Mouse (Mus musculus): ENCODE results near the gene Arhgef2. TPM values are rescaled to one million over a fixed set of nuclear protein-coding genes. Genes with fewer than 3 reads are reported as not detected.

Arhgef2 gene
- total and polyA plus RNA-seq, 2 experiments from 2014 or later, result 46.8 to 80.3 TPM

GRCm38 (mm10) chr3:88615902-88616391, 10.2 kb downstream of the Arhgef2 start:
- Histone ChIP-seq H3K9me3 (ENCODE audit: low read length) (no peaks in the 10 kb centered on the region), H3K4me2 (ENCODE audit: low read depth, low read length, poor library complexity, severe bottlenecking) (peak overlapping the region; percentile 18; the same call in 1 of the 2 replicates), H3K4me1 (ENCODE audit: insufficient read depth, low read length) (0 out of 2 replicates have a peak, but pooled peaks cover 4% of the 10 kb centered on the region), H3K27me3 (ENCODE audit: insufficient read depth, low read length) (no peaks in the 10 kb centered on the region), H3K4me3 (ENCODE audit: low read depth, low read length) (no peak overlapping the region), H3K27ac (ENCODE audit: low read depth, low read length) (no peak overlapping the region), H3K9ac (replicated peaks; ENCODE audit: low read length, poor library complexity, severe bottlenecking) (no peak overlapping the region), H3K36me3 (ENCODE audit: insufficient read depth, low read length) (no peaks in the 10 kb centered on the region)
- 32% methylated on average over 9 of the region's 9 CpGs for WGBS
- ATAC-seq (ENCODE audit: low FRiP score) (0 out of 2 replicates have a peak, but pooled peaks have one; percentile 52), DNase-seq (ENCODE audit: low spot score) (peak; percentile 49)
- TF ChIP-seq CTCF (IDR thresholded peaks at IDR 0.05), result no peak

GRCm38 (mm10) chr3:88616951-88617500, 11.3 kb downstream of the Arhgef2 start:
- Histone ChIP-seq H3K36me3 (ENCODE audit: insufficient read depth, low read length) (no peaks in the 10 kb centered on the region), H3K4me1 (ENCODE audit: insufficient read depth, low read length) (0 out of 2 replicates have a peak, but pooled peaks cover 4% of the 10 kb centered on the region), H3K9me3 (ENCODE audit: low read length) (no peaks in the 10 kb centered on the region), H3K9ac (replicated peaks; ENCODE audit: low read length, poor library complexity, severe bottlenecking) (no peak overlapping the region), H3K27me3 (ENCODE audit: insufficient read depth, low read length) (no peaks in the 10 kb centered on the region), H3K4me3 (ENCODE audit: low read depth, low read length) (no peak overlapping the region), H3K4me2 (ENCODE audit: low read depth, low read length, poor library complexity, severe bottlenecking) (no peak overlapping the region), H3K27ac (ENCODE audit: low read depth, low read length) (no peak overlapping the region)
- TF ChIP-seq CTCF (IDR thresholded peaks at IDR 0.05), result no peak
- DNase-seq (ENCODE audit: low spot score) (no peak), ATAC-seq (ENCODE audit: low FRiP score) (no peak)
- WGBS, result 78% methylated on average over 3 of the region's 3 CpGs

- no peak for ATAC-seq (ENCODE audit: low FRiP score)
- WGBS, result 84% methylated on average over 8 of the region's 8 CpGs
- Histone ChIP-seq H3K9me3 (ENCODE audit: low read length) (no peaks in the 10 kb centered on the region), H3K4me3 (ENCODE audit: low read depth, low read length) (no peak overlapping the region), H3K36me3 (ENCODE audit: insufficient read depth, low read length) (no peaks in the 10 kb centered on the region), H3K4me2 (ENCODE audit: low read depth, low read length, poor library complexity, severe bottlenecking) (no peak overlapping the region), H3K27me3 (ENCODE audit: insufficient read depth, low read length) (no peaks in the 10 kb centered on the region), H3K27ac (ENCODE audit: low read depth, low read length) (no peak overlapping the region), H3K9ac (replicated peaks; ENCODE audit: low read length, poor library complexity, severe bottlenecking) (no peak overlapping the region), H3K4me1 (ENCODE audit: insufficient read depth, low read length) (0 out of 2 replicates have a peak, but pooled peaks cover 4% of the 10 kb centered on the region)
- no peak for TF ChIP-seq CTCF (IDR thresholded peaks at IDR 0.05)
- no peak for DNase-seq (ENCODE audit: low spot score)
These were observed 12.5 kb downstream of the Arhgef2 start for GRCm38 (mm10) chr3:88618074-88618871.

GRCm38 (mm10) chr3:88619113-88620097, 13.6 kb downstream of the Arhgef2 start:
- no peak for TF ChIP-seq CTCF (IDR thresholded peaks at IDR 0.05)
- Histone ChIP-seq H3K9me3 (ENCODE audit: low read length) (no peaks in the 10 kb centered on the region), H3K4me1 (ENCODE audit: insufficient read depth, low read length) (peaks cover 7% of the 10 kb centered on the region; the same call in 1 of the 2 replicates), H3K27ac (ENCODE audit: low read depth, low read length) (no peak overlapping the region), H3K4me3 (ENCODE audit: low read depth, low read length) (no peak overlapping the region), H3K36me3 (ENCODE audit: insufficient read depth, low read length) (no peaks in the 10 kb centered on the region), H3K4me2 (ENCODE audit: low read depth, low read length, poor library complexity, severe bottlenecking) (no peak overlapping the region), H3K9ac (replicated peaks; ENCODE audit: low read length, poor library complexity, severe bottlenecking) (no peak overlapping the region), H3K27me3 (ENCODE audit: insufficient read depth, low read length) (no peaks in the 10 kb centered on the region)
- no peak for ATAC-seq (ENCODE audit: low FRiP score)
- WGBS, result 48% methylated on average over 9 of the region's 9 CpGs
- no peak for DNase-seq (ENCODE audit: low spot score)

DNA sequence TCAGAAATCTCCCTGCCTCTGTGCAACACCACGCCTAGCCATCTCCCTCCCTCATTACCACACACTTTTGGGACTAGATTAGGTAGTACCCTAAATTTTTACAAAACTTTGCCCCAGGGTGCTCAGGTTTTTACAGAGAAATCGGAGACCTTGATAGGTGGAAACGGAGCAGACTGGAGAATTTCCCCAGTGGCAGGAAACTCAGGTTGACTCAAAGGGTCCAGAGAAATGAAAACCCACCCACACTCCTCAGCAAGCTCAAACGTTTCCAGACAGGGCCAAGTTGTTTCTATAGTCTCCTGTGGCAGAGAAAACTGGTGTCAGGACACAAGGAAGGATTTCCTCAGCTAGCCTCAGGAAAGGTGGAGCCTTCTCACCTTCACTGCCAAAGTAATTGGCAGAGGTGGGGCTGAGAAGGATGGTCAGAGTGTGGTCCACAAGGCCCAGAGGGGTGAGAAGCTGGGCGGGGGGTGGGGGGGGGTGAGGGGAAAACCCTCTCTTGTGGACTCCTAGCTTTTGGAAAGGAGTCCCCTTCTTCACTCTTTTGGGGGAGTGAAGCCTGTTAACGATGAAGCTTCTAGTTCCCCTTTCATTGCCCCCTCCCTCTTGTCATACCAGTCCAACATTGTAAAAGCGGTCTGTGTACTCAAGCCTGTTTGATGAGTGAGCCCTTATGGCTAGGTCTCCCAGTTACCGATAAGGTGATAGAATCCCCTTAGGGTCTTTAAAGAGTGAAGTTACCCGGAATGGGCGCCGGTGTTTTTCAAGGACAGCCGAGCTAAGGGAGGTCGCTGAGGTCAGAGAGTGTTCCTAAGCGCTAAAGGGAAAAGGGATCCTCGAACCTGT, 14.6 kb downstream of the Arhgef2 start:
- ATAC-seq (ENCODE audit: low FRiP score) (no peak), DNase-seq (ENCODE audit: low spot score) (no peak)
- H3K4me2 ChIP-seq (ENCODE audit: low read depth, low read length, poor library complexity, severe bottlenecking), result peak overlapping the region; percentile 87
- H3K4me1 ChIP-seq (ENCODE audit: insufficient read depth, low read length), result peaks cover 16% of the 10 kb centered on the region; the same call in 1 of the 2 replicates
- peak overlapping the region; percentile 92 for H3K27ac ChIP-seq (ENCODE audit: low read depth, low read length)
- no peaks in the 10 kb centered on the region for H3K36me3 ChIP-seq (ENCODE audit: insufficient read depth, low read length)
- no peaks in the 10 kb centered on the region for H3K27me3 ChIP-seq (ENCODE audit: insufficient read depth, low read length)
- peak overlapping the region; percentile 92 for H3K9ac ChIP-seq (replicated peaks; ENCODE audit: low read length, poor library complexity, severe bottlenecking)
- no peaks in the 10 kb centered on the region for H3K9me3 ChIP-seq (ENCODE audit: low read length)
- 13% methylated on average over 15 of the region's 15 CpGs for WGBS
- no peak for TF ChIP-seq CTCF (IDR thresholded peaks at IDR 0.05)
- H3K4me3 ChIP-seq (ENCODE audit: low read depth, low read length), result peak overlapping the region; percentile 97
